Mouse (Mus musculus) adrenal gland, postnatal 14 days (tissue): ENCODE data around the gene Abcb8. TPM values are rescaled to one million over a fixed set of nuclear protein-coding genes. Genes with fewer than 3 reads are reported as not detected.

Experiments used
- DNase-seq: peaks from one replicate; pipeline ENCODE4 v3.0.0; 2021; ENCODE audit warnings: mixed read lengths
- long read RNA-seq, 2 experiments: library from polyadenylated mRNA; stranded (forward); transcript quantifications; one replicate each; pipeline ENCODE4 v2.0.0; 2021
- total RNA-seq: library from RNA; stranded (reverse); gene quantifications from 2 replicates; pipeline ENCODE4 v1.2.3, GENCODE M21; 2021

The Abcb8 gene
- 80.9 and 92.2 TPM in 2 replicates for total RNA-seq
- long read RNA-seq, experiment 1, transcript Abcb8-201 (16 exons, 2,939 nt) = major isoform, 97 of 144 reads
- long read RNA-seq, experiment 1, partial matches to known transcripts = 22 of 144 reads
- long read RNA-seq, experiment 1, other reads (novel, unspliced or antisense) = 20 of 144 reads
- long read RNA-seq, experiment 2, transcript Abcb8-201 (16 exons, 2,939 nt) = major isoform, 67 of 96 reads
- long read RNA-seq, experiment 2, partial matches to known transcripts = 16 of 96 reads
- long read RNA-seq, experiment 2, other reads (novel, unspliced or antisense) = 13 of 96 reads

GRCm38 (mm10) chr5:24393392-24393997 is at the start of gene Abcb8:
TSS of gene Abcb8 (plus strand) at chr5:24393663.
- DNase-seq = peak; percentile 93

DNA sequence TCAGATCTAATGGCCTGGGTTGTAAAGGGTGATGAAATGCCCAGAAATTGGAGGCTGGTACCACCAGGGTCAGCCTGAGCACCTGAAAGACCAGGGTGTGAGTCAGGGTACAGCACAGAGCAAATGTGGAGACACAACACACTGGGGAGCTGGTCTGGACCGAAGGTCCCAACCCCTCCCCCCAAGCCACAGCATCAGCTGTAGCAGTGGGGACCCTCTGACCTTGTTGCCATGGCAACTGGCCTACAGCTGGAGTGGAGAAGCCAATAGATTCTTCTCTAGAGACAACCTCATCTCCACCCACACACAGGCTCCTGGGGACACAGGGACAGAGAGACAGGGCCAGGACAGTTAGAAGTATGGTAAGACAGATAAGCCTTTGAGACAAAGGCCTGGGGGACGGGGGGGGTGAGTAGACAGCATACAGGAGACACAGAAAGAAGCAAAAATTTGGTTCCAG is 49.5 kb upstream of the Abcb8 start:
- DNase-seq = no peak

GRCm38 (mm10) chr5:24344477-24345051 is 48.9 kb upstream of the Abcb8 start:
- DNase-seq = no peak

DNA sequence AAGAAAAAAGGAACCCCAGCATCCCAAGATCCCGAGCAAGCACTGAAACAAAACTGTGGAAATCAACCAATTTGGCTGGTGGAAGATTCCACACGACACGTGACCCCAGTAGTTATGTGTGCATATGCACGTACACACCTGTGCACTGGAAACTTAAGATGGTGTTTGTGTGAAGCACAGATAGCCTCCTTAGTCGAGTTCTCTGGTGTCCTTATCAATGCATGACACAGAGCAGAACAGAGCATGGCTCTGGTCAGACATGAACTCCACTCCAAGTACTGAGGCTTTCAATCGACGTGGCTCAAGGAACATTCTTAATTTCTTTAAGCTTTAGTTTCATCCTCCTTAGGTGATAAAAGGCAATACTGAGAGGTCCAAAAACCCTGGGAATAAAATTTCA is 47.1 kb upstream of the Abcb8 start:
- no peak for DNase-seq

DNA sequence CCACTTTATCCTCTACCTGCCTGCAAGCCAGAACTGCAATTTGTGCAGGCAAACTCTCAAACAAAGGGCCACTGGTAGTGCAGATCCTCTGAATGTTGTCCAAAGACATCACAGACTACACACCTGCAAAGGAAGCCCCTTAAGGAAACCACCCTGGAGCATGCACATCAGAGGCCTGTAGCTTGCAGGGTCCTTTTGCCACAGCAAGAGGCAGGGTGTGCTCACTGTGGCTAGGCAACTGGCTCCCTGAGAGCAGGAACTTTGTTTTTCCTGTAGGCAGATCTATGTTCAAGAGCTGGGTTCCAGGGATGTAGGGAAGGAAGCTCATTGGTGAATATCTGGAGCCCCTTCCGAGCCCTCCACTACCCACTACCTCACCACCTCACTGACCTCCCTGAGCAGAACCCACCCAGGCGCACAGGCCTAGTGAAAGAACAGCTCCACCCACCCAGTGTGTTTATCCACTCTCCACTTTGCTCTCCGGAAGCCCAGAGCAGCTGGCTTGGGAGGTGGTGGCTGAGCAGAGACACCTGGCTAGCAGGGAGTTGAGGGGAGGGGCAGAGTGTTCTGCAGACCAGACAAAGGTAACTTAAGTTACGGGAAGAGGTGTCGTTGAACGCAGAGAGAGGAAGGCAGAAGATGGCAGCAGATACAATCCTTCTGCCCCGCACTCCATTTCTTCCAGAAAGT is 46.1 kb upstream of the Abcb8 start:
- no peak for DNase-seq

- DNase-seq = peak; percentile 90
Observed at GRCm38 (mm10) chr5:24348128-24348527, 45.3 kb upstream of the Abcb8 start.

DNA sequence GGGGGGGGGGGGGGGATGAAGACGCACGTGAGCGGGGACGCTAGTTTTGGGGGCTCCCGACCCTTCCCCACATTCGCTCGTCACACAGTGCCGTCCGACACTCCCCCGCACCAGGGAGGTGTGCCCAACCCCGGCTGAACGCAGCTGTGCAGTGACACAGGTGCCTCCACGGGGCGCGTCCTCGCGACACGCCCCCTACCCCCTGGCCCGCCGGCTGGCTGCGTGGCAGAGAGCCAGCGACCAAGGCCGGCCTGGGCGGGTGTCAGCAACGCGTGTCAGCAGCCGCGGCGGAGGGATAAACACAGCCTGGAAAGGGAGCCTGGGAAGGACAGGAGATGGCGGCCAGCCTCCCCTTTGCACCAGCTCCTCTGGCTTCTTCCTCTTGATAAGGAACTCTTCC is 44.9 kb upstream of the Abcb8 start:
- peak; percentile 81 for DNase-seq

DNA sequence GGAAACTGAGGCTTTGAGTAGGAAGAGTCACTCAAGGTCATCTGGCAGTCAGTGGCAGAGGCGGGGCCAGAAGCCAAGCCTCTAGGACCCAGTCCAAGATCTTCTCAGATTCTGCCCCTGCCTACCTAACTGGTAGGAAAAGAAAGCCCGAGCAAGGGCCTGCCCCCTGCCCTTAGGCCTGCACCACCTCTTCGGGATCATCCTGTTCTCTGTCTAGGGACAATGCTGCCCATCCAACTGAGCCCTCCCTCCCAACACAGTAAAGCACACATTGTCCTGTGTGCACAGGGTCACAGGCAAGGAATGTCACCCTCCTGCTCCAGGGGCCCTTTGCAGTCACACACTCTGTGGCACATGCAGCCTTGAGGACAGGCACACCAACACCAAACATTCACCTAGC is 43.4 kb upstream of the Abcb8 start:
- peak; percentile 47 for DNase-seq

GRCm38 (mm10) chr5:24350531-24351250 is 42.8 kb upstream of the Abcb8 start:
- no peak for DNase-seq

GRCm38 (mm10) chr5:24351278-24351677 is 42.2 kb upstream of the Abcb8 start, which contains the start of gene Kcnh2:
TSS of gene Kcnh2 (minus strand) at chr5:24351604.
- no peak for DNase-seq

DNA sequence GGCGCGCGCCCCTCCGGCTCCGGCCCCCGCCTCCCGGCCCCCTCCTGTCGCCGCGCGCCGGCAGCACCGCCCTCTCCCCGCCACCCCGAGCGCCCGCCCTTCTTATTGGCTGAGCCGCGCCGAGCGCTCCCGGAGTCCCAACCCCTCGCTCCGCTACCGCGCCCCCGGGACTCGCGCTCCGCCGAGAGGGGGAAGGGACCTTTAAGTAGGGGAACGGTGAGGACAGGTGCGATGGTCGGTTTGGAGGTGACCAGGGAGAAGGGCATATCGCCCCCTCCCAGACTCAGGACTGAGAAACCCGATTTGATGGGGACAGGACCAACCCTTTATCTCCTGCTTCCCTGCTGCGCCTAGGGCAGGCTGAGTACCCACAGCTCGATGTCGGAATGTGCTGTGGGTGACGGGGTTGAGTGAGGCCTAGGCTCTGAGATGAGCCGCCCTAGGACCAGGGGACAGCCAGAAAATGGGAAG is 41.7 kb upstream of the Abcb8 start:
- peak; percentile 93 for DNase-seq

GRCm38 (mm10) chr5:24352251-24352859 is 41.1 kb upstream of the Abcb8 start:
- peak; percentile 76 for DNase-seq

GRCm38 (mm10) chr5:24353327-24353726 is 40.1 kb upstream of the Abcb8 start:
- no peak for DNase-seq

DNA sequence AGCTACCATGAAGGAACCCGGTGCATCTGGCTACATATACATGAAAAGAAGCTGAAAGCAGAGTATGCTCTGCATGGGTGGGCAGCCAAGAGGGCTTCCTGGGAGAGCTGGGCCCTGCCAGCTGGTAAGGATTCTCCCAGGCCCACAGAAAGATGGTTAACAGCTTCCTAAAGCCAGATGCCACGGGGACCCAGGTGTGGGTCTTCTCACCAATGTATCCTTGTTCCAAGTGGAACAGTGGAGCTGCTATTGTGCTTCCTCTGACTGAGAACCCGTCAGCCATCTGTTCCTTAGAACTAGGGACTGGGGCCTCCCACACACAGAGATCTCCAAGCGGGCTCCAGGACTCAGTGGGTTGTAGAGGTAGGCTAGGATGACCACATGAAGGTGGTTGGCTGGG is 36.7 kb upstream of the Abcb8 start:
- DNase-seq = no peak

GRCm38 (mm10) chr5:24357461-24357860 is 36.0 kb upstream of the Abcb8 start:
- DNase-seq = peak; percentile 89

DNA sequence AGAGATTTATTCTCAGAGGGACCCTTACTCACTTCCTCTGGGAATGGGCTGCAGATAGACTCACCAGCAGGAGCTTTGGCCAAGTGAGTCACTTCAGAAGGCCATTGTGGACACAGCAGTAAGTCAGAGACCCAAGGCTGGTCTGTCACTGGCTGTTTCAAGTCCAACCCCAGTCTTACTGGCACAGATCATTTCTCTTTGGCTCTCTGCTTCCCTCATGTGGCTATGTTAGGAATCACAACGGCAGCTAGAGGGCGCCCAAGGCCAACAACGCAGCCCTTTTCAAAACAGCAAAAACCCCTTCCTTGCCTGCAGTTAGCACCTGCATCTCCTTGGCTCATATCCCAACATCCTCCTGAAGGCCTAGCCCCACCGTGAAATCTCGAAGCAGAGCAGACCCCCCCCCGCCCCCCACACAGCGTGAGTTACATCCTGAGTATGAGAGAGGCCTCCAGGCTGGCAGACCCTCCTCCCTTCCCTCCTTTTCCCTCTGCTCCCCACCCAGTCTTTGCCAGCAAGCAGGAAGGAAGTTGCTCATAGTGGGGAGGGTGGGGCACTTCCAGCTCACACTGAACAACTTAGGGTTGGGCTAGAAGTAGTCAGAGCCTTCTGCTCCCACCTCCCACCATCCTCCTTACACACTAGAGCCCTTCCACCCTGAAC is 32.5 kb upstream of the Abcb8 start:
- peak; percentile 90 for DNase-seq

GRCm38 (mm10) chr5:24363467-24363866 is 30.0 kb upstream of the Abcb8 start:
- DNase-seq = no peak

- no peak for DNase-seq
Observed at GRCm38 (mm10) chr5:24364061-24364460, 29.4 kb upstream of the Abcb8 start.

GRCm38 (mm10) chr5:24364508-24364907 is 29.0 kb upstream of the Abcb8 start, which contains the start of gene Nos3:
TSS of gene Nos3 (plus strand) at chr5:24364810.
- DNase-seq = peak; percentile 65

DNA sequence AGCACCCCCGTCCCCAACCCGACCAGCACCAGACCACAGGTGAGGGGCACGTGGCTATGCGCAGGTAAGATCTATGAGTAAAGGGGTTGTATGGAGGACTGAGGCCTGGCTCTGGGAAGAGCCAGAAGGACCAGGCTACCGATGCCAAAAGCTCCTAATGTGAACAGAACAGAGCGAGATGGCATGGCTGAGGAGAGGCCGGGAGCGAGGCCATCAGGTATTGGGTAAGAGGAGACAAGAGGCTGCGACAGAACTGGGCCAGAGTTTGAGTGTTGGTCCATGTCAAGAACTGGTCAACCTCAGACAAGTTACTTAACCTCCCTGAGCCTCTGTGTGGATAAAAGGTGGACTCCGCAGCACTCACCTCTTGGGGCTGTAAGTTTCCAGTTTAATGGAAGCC is 28.5 kb upstream of the Abcb8 start:
- DNase-seq = peak; percentile 67

DNA sequence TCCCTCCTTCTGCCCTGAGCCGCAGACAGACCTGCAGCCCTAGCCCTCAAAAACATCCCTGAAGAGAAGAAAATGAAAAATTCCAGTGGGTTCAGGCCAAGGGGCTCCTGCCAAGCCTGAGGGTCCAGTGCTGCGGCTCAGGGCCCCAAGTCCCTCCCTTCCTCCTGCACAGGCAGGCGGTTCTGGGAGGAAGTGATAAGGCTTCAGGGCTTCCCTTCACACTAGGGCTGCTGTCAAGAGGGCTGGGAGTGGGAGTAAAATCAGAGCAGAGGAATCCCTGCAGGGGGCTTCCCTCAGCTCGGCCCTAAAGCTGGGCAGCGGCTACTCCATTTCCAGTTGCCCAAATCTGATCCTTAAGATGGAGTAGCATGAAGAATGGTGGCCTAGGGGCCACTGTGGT is 27.9 kb upstream of the Abcb8 start:
- DNase-seq = no peak
